Mouse (Mus musculus): ENCODE data around the gene Vrk2.
A peak's percentile ranks its signal among the peaks of the same experiment; 100 is the strongest.

- TF ChIP-seq EP300 (IDR thresholded peaks at IDR 0.05; ENCODE audit: low read depth) (no peak), CTCF (IDR thresholded peaks at IDR 0.05; ENCODE audit: low read depth) (peak; percentile 49)
Observed at GRCm38 (mm10) chr11:26489761-26490466, 103.9 kb downstream of the Vrk2 start.
